Mouse (Mus musculus): ENCODE measurements at regions not wholly inside any gene's neighbourhood (a gene's known extent, or its start where the extent isn't known, plus 50 kb on each side); places are given as distances from the start of the nearest gene placed in this dataset.

GRCm38 (mm10) chr2:75112751-75113150 lies 287.1 kb downstream of the Mtx2 start:
- TF ChIP-seq POLR2A (IDR thresholded peaks at IDR 0.05; ENCODE audit: control insufficient read depth, extremely low read depth, insufficient read depth, low read length, poor library complexity) (no peak), CTCF (IDR thresholded peaks at IDR 0.05; ENCODE audit: borderline replicate concordance, control insufficient read depth, extremely low read depth, insufficient read depth, low read length, poor library complexity) (no peak)
